Comparison of ENCODE assay signal across 8 mouse cellular contexts in the genomic region with DNA sequence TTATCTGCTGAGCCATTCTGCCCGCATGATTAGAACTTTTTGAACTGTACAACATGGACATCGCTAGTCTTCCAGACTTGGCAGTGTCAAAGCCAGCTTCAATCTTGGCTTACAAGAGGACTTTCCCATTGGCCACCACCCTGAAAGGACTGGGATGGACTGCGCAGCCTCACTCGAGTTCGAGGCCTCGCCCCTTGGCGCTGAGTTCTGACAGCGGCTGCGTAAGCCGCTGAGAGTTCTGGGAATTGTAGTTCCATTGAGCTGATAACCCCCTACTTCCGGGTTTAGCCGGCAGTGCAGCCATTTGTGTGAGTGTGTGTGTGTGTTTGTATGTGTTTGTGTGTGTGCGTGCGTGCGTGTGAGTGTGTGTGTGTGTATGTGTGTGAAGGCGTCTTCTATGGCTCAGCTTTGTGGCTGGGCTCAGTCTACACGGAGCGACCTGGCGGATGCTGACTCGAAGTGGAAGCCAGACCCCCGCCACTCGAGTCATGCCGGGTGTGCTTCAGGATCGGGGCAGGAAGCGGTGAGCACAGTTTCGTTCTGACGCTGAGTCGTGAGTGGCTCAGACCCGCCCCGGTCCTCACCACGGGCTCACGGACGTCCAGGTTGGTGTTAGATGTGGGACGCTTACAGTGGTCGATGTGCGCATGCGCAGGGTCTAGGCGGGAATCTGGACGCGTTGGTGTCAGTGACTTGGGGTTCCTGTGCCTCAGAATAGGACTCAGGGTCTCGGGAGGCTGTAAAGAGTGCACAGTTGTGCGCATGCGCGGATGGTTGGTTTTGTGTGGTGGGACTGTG. TPM values are rescaled to one million over a fixed set of nuclear protein-coding genes. Genes with fewer than 3 reads are reported as not detected.
DNase-seq lines count a peak whose midpoint lies in the region; ATAC-seq lines count a peak whose summit lies in the region.

A gene (plus strand): TSS at position 291 of the 798 bp plus-strand sequence.

- peak within 1 kb of the TSS; percentile 78 for H3K9ac ChIP-seq in heart, embryonic 13.5 days
- peak within 1 kb of the TSS; percentile 74 for H3K9ac ChIP-seq in liver, embryonic 12.5 days
- peak within 1 kb of the TSS; percentile 24 for H3K9ac ChIP-seq in stomach, embryonic 15.5 days

- no peaks in the 10 kb centered on the region; the same call in 1 of the 2 replicates for H3K27me3 ChIP-seq in heart, embryonic 13.5 days (replicated peaks)
- H3K27me3 ChIP-seq in liver, embryonic 12.5 days (replicated peaks), result peaks cover 4% of the 10 kb centered on the region; the same call in 1 of the 2 replicates
- no peaks in the 10 kb centered on the region for H3K27me3 ChIP-seq in stomach, embryonic 15.5 days (replicated peaks)

- peak; percentile 95 for ATAC-seq in heart, embryonic 13.5 days (ENCODE audit: extremely low read depth, insufficient number of reproducible peaks, low FRiP score, low TSS enrichment)
- peak; percentile 95 for ATAC-seq in liver, embryonic 12.5 days
- peak; percentile 98 for ATAC-seq in stomach, embryonic 15.5 days (ENCODE audit: insufficient read depth, low FRiP score, low read depth)

- H3K9me3 ChIP-seq in heart, embryonic 13.5 days, result no peaks in the 10 kb centered on the region
- no peaks in the 10 kb centered on the region for H3K9me3 ChIP-seq in liver, embryonic 12.5 days (replicated peaks)
- H3K9me3 ChIP-seq in stomach, embryonic 15.5 days, result no peaks in the 10 kb centered on the region

- peak within 1 kb of the TSS; percentile 53 for H3K27ac ChIP-seq in brown adipose tissue, adult 24 weeks (replicated peaks; ENCODE audit: low read depth, low read length)
- peak within 1 kb of the TSS; percentile 72 for H3K27ac ChIP-seq in heart, embryonic 13.5 days (replicated peaks)
- H3K27ac ChIP-seq in liver, embryonic 12.5 days, result peak within 1 kb of the TSS; percentile 85
- peak within 1 kb of the TSS; percentile 80 for H3K27ac ChIP-seq in stomach, embryonic 15.5 days

- peaks cover 11% of the 10 kb centered on the region for H3K4me1 ChIP-seq in brown adipose tissue, adult 24 weeks (ENCODE audit: control insufficient read depth, insufficient read depth, insufficient read length, low read length)
- peaks cover 15% of the 10 kb centered on the region for H3K4me1 ChIP-seq in heart, embryonic 13.5 days
- peaks cover 30% of the 10 kb centered on the region for H3K4me1 ChIP-seq in liver, embryonic 12.5 days
- H3K4me1 ChIP-seq in stomach, embryonic 15.5 days, result peaks cover 7% of the 10 kb centered on the region; the same call in 1 of the 2 replicates

- H3K36me3 ChIP-seq in heart, embryonic 13.5 days, result peaks cover 26% of the 10 kb centered on the region
- H3K36me3 ChIP-seq in liver, embryonic 12.5 days, result peaks cover 31% of the 10 kb centered on the region
- H3K36me3 ChIP-seq in stomach, embryonic 15.5 days, result peaks cover 12% of the 10 kb centered on the region

- peak; percentile 98 for DNase-seq in CD4-positive, CD25-positive, alpha-beta regulatory T cell, adult 2 months (ENCODE audit: low read depth, low spot score)
- peak; percentile 85 for DNase-seq in fat pad, adult 2 months (ENCODE audit: extremely low read depth, low read depth, low spot score)
- peak; percentile 97 for DNase-seq in kidney, postnatal 10 days
- DNase-seq in natural killer cell, adult 2 months (ENCODE audit: low spot score in 2 of 2), result peak; percentile 91 to 93

- peak within 1 kb of the TSS; percentile 77 for H3K4me3 ChIP-seq in brown adipose tissue, adult 24 weeks (ENCODE audit: insufficient read depth, low read depth, low read length)
- peak within 1 kb of the TSS; percentile 62 for H3K4me3 ChIP-seq in heart, embryonic 13.5 days
- H3K4me3 ChIP-seq in liver, embryonic 12.5 days, result peak within 1 kb of the TSS; percentile 64
- peak within 1 kb of the TSS; percentile 59 for H3K4me3 ChIP-seq in stomach, embryonic 15.5 days (replicated peaks)

- H3K4me2 ChIP-seq in heart, embryonic 13.5 days, result peak within 1 kb of the TSS; percentile 80
- H3K4me2 ChIP-seq in liver, embryonic 12.5 days, result peak within 1 kb of the TSS; percentile 83
- H3K4me2 ChIP-seq in stomach, embryonic 15.5 days, result peak within 1 kb of the TSS; percentile 84

- WGBS in heart, embryonic 13.5 days, result 18% methylated on average over 44 of the region's 44 CpGs
- WGBS in liver, embryonic 12.5 days (ENCODE audit: insufficient replicate concordance), result 16% methylated on average over 44 of the region's 44 CpGs
- 16% methylated on average over 44 of the region's 44 CpGs for WGBS in stomach, embryonic 15.5 days

RNA-seq across cellular contexts. Expression of the gene that starts here (rescaled TPM):
- polyA plus RNA-seq in brown adipose tissue, adult 24 weeks (2012; ENCODE audit: insufficient read depth, insufficient read length, missing spikeins), result 11.1 and 11.7 TPM in 2 replicates
- polyA plus RNA-seq in heart, embryonic 13.5 days (2015; fragmentation: Nextera tagmentation; extraction: Ambion mirVana), result 13.0 and 14.9 TPM in 2 replicates
- 13.3 and 14.8 TPM in 2 replicates for polyA plus RNA-seq in liver, embryonic 12.5 days (2016; fragmentation: Nextera tagmentation; extraction: Ambion mirVana)
- 16.7 and 17.3 TPM in 2 replicates for polyA plus RNA-seq in stomach, embryonic 15.5 days (2015; fragmentation: Nextera tagmentation; extraction: Ambion mirVana)

Comparison
In these comparisons a context has a peak if more than half of its experiments do, and no peak if none do; other contexts are left out.
1. Peak in every context shown above with its lines: DNase-seq, ATAC-seq, H3K4me3 ChIP-seq and H3K27ac ChIP-seq.
2. H3K9ac ChIP-seq: peak in every context shown above with its lines; median percentile 78 in heart, embryonic 13.5 days; 74 in liver, embryonic 12.5 days; 24 in stomach, embryonic 15.5 days.